Mouse (Mus musculus): ENCODE data around the gene Zic4.

GRCm38 (mm10) chr9:91353551-91354433 lies 8.4 kb upstream of the Zic4 start:
- TF ChIP-seq CTCF (IDR thresholded peaks at IDR 0.05; ENCODE audit: low read depth): no peak
- no peak for TF ChIP-seq EP300 (IDR thresholded peaks at IDR 0.05; ENCODE audit: low read depth)

Data from liver, postnatal 0 days (tissue).